Comparison of ENCODE assay signal across 8 mouse cellular contexts in the genomic region with DNA sequence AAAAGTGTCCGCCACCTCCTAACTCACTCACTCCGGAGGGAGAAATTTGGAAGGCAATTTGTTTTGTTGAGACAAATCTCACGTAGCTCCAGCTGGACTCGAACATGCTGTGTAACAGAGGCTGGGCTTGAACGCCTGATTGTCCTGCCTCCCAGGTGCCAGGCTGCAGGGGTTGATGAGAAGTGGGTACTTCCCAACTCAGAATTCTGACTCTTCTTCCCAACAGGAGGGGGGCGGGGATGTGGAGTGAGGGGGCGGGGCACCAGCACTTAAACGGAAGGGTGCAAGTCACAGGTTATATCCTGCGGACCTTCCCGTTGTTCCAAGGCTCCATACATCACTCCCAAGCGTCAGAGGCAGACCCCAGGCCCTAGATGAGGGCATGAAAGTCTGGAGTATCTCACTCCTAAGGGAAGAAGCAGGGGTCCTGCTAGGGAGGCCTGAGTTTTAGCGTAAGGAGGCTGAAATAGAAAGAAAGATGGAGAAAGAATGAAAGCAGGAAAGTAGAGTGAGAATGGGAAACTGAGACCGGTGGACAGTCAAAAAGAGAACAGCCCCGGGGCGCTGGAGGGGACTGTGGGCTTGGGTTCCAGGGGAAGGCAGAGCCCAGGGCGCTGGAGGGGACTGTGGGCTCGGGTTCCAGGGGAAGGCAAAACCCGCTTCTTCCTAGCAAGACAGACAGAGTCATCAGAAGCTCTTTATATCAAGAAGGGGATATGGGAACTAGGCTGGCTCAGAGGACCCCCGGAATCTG. TPM values are rescaled to one million over a fixed set of nuclear protein-coding genes. Genes with fewer than 3 reads are reported as not detected.
DNase-seq lines count a peak whose midpoint lies in the region; ATAC-seq and TF ChIP-seq lines count a peak whose summit lies in the region.

No protein-coding gene starts in this region.

- H3K9me3 ChIP-seq in neural tube, embryonic 11.5 days (ENCODE audit: control insufficient read depth, low read length), result no peaks in the 10 kb centered on the region
- no peaks in the 10 kb centered on the region for H3K9me3 ChIP-seq in limb, embryonic 12.5 days
- no peaks in the 10 kb centered on the region for H3K9me3 ChIP-seq in stomach, embryonic 14.5 days (ENCODE audit: control insufficient read depth, low read depth, low read length)

- H3K4me2 ChIP-seq in neural tube, embryonic 11.5 days (ENCODE audit: low read depth), result peak overlapping the region; percentile 90
- H3K4me2 ChIP-seq in limb, embryonic 12.5 days, result peak overlapping the region; percentile 85
- peak overlapping the region; percentile 90 for H3K4me2 ChIP-seq in stomach, embryonic 14.5 days (replicated peaks; ENCODE audit: low read depth, low read length)

- H3K4me3 ChIP-seq in cerebellum, adult 2 months (replicated peaks; ENCODE audit: insufficient read depth, low read depth, low read length), result peak overlapping the region; percentile 44
- peak overlapping the region; percentile 33 for H3K4me3 ChIP-seq in neural tube, embryonic 11.5 days (ENCODE audit: low read depth, low read length)
- peak overlapping the region; percentile 50 for H3K4me3 ChIP-seq in limb, embryonic 12.5 days (replicated peaks)
- peak overlapping the region; percentile 43 for H3K4me3 ChIP-seq in stomach, embryonic 14.5 days (ENCODE audit: low read depth, low read length)

- no peak overlapping the region for H3K9ac ChIP-seq in neural tube, embryonic 11.5 days (ENCODE audit: low read length)
- H3K9ac ChIP-seq in limb, embryonic 12.5 days (replicated peaks), result no peak overlapping the region; the same call in 1 of the 2 replicates
- peak overlapping the region; percentile 30; the same call in 1 of the 2 replicates for H3K9ac ChIP-seq in stomach, embryonic 14.5 days (replicated peaks; ENCODE audit: low read depth, low read length)

- no peak for ATAC-seq in neural tube, embryonic 11.5 days (ENCODE audit: insufficient read depth, low FRiP score, low TSS enrichment)
- no peak for ATAC-seq in limb, embryonic 12.5 days (ENCODE audit: insufficient number of reproducible peaks, insufficient read depth, low FRiP score, low TSS enrichment, low read depth)
- ATAC-seq in stomach, embryonic 14.5 days (ENCODE audit: insufficient number of reproducible peaks, insufficient read depth, low FRiP score, low read depth), result no peak
- ATAC-seq in activated CD4-positive, CD25-positive, alpha-beta regulatory T cell, adult 4 months, result no peak

- no peaks in the 10 kb centered on the region for H3K36me3 ChIP-seq in neural tube, embryonic 11.5 days (ENCODE audit: control insufficient read depth, insufficient read depth, low read length)
- no peaks in the 10 kb centered on the region for H3K36me3 ChIP-seq in limb, embryonic 12.5 days
- H3K36me3 ChIP-seq in stomach, embryonic 14.5 days (ENCODE audit: control insufficient read depth, insufficient read depth, low read length), result no peaks in the 10 kb centered on the region

- no peak for DNase-seq in cerebellum, adult 2 months
- no peak for DNase-seq in cerebellum, postnatal 14 days
- no peak for DNase-seq in neural tube, embryonic 11.5 days (ENCODE audit: low spot score)
- no peak for DNase-seq in neural tube, embryonic 10.5 days (ENCODE audit: extremely low spot score, low spot score)
- no peak for DNase-seq in B cell, adult 2 months

- no peak for TF ChIP-seq POLR2A in cerebellum, adult 2 months (IDR thresholded peaks at IDR 0.05; ENCODE audit: borderline replicate concordance, insufficient read depth, low read length)

- 30% methylated on average over 19 of the region's 19 CpGs for WGBS in cerebellum, adult 2 months
- 15% methylated on average over 19 of the region's 19 CpGs for WGBS in neural tube, embryonic 11.5 days
- WGBS in limb, embryonic 12.5 days, result 16% methylated on average over 19 of the region's 19 CpGs
- 23% methylated on average over 19 of the region's 19 CpGs for WGBS in stomach, embryonic 14.5 days

- no peak for TF ChIP-seq CTCF in cerebellum, adult 2 months (IDR thresholded peaks at IDR 0.05; ENCODE audit: borderline replicate concordance, insufficient read depth, low read depth, low read length)

- H3K27me3 ChIP-seq in cerebellum, adult 2 months (ENCODE audit: control insufficient read depth, insufficient read depth, low read length), result no peaks in the 10 kb centered on the region
- no peaks in the 10 kb centered on the region for H3K27me3 ChIP-seq in neural tube, embryonic 11.5 days (ENCODE audit: control insufficient read depth, insufficient read depth, low read length)
- peaks cover 30% of the 10 kb centered on the region for H3K27me3 ChIP-seq in limb, embryonic 12.5 days
- H3K27me3 ChIP-seq in stomach, embryonic 14.5 days (ENCODE audit: control insufficient read depth, insufficient read depth, low read length), result no peaks in the 10 kb centered on the region

- H3K27ac ChIP-seq in cerebellum, adult 2 months (ENCODE audit: insufficient read depth, low read length), result no peak overlapping the region
- H3K27ac ChIP-seq in neural tube, embryonic 11.5 days (ENCODE audit: low read depth, low read length), result no peak overlapping the region
- H3K27ac ChIP-seq in limb, embryonic 12.5 days, result no peak overlapping the region
- no peak overlapping the region for H3K27ac ChIP-seq in stomach, embryonic 14.5 days (ENCODE audit: low read length)

- no peaks in the 10 kb centered on the region for H3K4me1 ChIP-seq in cerebellum, adult 2 months (ENCODE audit: control insufficient read depth, insufficient read depth, low read length)
- H3K4me1 ChIP-seq in neural tube, embryonic 11.5 days (ENCODE audit: control insufficient read depth, insufficient read depth, low read length), result peaks cover 7% of the 10 kb centered on the region; the same call in 1 of the 2 replicates
- H3K4me1 ChIP-seq in limb, embryonic 12.5 days (replicated peaks), result peaks cover 13% of the 10 kb centered on the region
- H3K4me1 ChIP-seq in stomach, embryonic 14.5 days (ENCODE audit: control insufficient read depth, insufficient read depth, low read length), result peaks cover 4% of the 10 kb centered on the region; the same call in 1 of the 2 replicates

RNA-seq across cellular contexts. Expression of gene Tbx21, which starts 12.5 kb away (rescaled TPM):
- 0.03 TPM in 2 replicates for polyA plus RNA-seq in cerebellum, adult 2 months (2012; rRNA removed)
- 0.19 and 0.21 TPM in 2 replicates for polyA plus RNA-seq in neural tube, embryonic 11.5 days (2014; fragmentation: Nextera tagmentation; extraction: Ambion mirVana)
- polyA plus RNA-seq in limb, embryonic 12.5 days (2016; fragmentation: Nextera tagmentation; extraction: Ambion mirVana), result 0.17 TPM in 1 of 2 replicates, not detected in the other
- 0.20 TPM in 1 of 2 replicates, not detected in the other for polyA plus RNA-seq in stomach, embryonic 14.5 days (2014; fragmentation: Nextera tagmentation; extraction: Ambion mirVana)
- polyA plus RNA-seq in activated CD4-positive, CD25-positive, alpha-beta regulatory T cell, adult 4 months (2017; shearing (Covaris generic)), result 1 to 10 TPM; 4.5 to 5.6 TPM

RNA-seq across cellular contexts. Expression of gene Tbkbp1, which starts 23.6 kb away (rescaled TPM):
- polyA plus RNA-seq in cerebellum, adult 2 months (2012; rRNA removed), result 94.3 and 97.7 TPM in 2 replicates
- 5.8 and 5.9 TPM in 2 replicates for polyA plus RNA-seq in neural tube, embryonic 11.5 days (2014; fragmentation: Nextera tagmentation; extraction: Ambion mirVana)
- 8.0 and 8.7 TPM in 2 replicates for polyA plus RNA-seq in limb, embryonic 12.5 days (2016; fragmentation: Nextera tagmentation; extraction: Ambion mirVana)
- polyA plus RNA-seq in stomach, embryonic 14.5 days (2014; fragmentation: Nextera tagmentation; extraction: Ambion mirVana), result 3.7 TPM in 2 replicates
- under 1 TPM in 1 of 2 experiments, not detected in 1; 0.37 TPM for polyA plus RNA-seq in activated CD4-positive, CD25-positive, alpha-beta regulatory T cell, adult 4 months (2017; shearing (Covaris generic))
